ENCODE assay signal across 17 mouse cellular contexts in the genomic region with DNA sequence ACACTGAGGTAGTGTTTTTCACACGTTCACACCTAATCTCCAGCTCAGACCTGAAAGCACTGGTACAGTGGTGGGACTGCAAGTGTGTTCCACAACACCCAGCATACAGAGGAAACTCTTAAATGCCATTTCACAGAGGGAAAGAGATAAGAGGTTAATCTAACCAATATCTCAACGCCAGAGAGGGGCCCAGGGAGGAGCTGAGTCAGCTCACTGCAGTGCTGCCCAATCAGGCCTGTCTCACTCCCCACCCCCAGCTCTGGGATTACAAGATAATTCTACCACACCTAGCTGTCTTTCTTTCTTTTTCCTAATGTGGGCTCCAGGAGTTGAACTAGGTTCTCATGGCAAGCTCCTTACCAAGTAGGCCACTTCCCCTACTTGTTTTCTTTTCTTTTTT. TPM values are rescaled to one million over a fixed set of nuclear protein-coding genes. Genes with fewer than 3 reads are reported as not detected.
DNase-seq lines count a peak whose midpoint lies in the region; ATAC-seq lines count a peak whose summit lies in the region.
"Had no signal": no experiment of that assay in that cellular context is flagged by ENCODE, and none has a peak within 500 bp of the region (broad histone marks: within the 10 kb centered on the region; RNA-seq: fewer than 3 reads in every experiment).

No protein-coding gene starts in this region.

- H3K27ac ChIP-seq in heart, embryonic 13.5 days (replicated peaks), result 0 out of 2 replicates have a peak overlapping the region, but pooled peaks have one; percentile 1
- peak overlapping the region; percentile 86 for H3K27ac ChIP-seq in liver, embryonic 11.5 days (ENCODE audit: low read depth, low read length)
- H3K27ac ChIP-seq in forebrain, embryonic 12.5 days, result no peak overlapping the region
- H3K27ac ChIP-seq: limb, embryonic 15.5 days had no signal

- peaks cover 18% of the 10 kb centered on the region for H3K36me3 ChIP-seq in heart, embryonic 13.5 days
- H3K36me3 ChIP-seq in liver, embryonic 11.5 days (ENCODE audit: control insufficient read depth, insufficient read depth, low read length), result peaks cover 16% of the 10 kb centered on the region
- peaks cover 18% of the 10 kb centered on the region for H3K36me3 ChIP-seq in megakaryocyte, embryonic 14.5 days (replicated peaks; ENCODE audit: low read length)
- peaks cover 15% of the 10 kb centered on the region for H3K36me3 ChIP-seq in forebrain, embryonic 12.5 days (replicated peaks)

- H3K4me3 ChIP-seq in heart, embryonic 13.5 days, result no peak overlapping the region
- no peak overlapping the region for H3K4me3 ChIP-seq in liver, embryonic 11.5 days (ENCODE audit: low read depth, low read length)
- H3K4me3 ChIP-seq in megakaryocyte, embryonic 14.5 days (replicated peaks), result peak overlapping the region; percentile 6
- H3K4me3 ChIP-seq in forebrain, embryonic 12.5 days (replicated peaks), result no peak overlapping the region
- H3K4me3 ChIP-seq: limb, embryonic 15.5 days; myocyte had no signal

- no peaks in the 10 kb centered on the region for H3K27me3 ChIP-seq in heart, embryonic 13.5 days (replicated peaks)
- no peaks in the 10 kb centered on the region for H3K27me3 ChIP-seq in liver, embryonic 11.5 days (replicated peaks; ENCODE audit: control insufficient read depth, insufficient read depth, low read length)
- H3K27me3 ChIP-seq in megakaryocyte, embryonic 14.5 days (replicated peaks), result peaks cover 2% of the 10 kb centered on the region
- H3K27me3 ChIP-seq in forebrain, embryonic 12.5 days, result 0 out of 2 replicates have a peak, but pooled peaks cover 3% of the 10 kb centered on the region
- H3K27me3 ChIP-seq: limb, embryonic 15.5 days had no signal

- H3K4me1 ChIP-seq in heart, embryonic 13.5 days, result peaks cover 22% of the 10 kb centered on the region
- H3K4me1 ChIP-seq in liver, embryonic 11.5 days (replicated peaks; ENCODE audit: control insufficient read depth, insufficient read depth, low read length), result peaks cover 22% of the 10 kb centered on the region
- peaks cover 76% of the 10 kb centered on the region for H3K4me1 ChIP-seq in megakaryocyte, embryonic 14.5 days
- H3K4me1 ChIP-seq in forebrain, embryonic 12.5 days, result peaks cover 21% of the 10 kb centered on the region

- no peak for DNase-seq in heart, adult 8-10 months (ENCODE audit: low spot score)
- peak; percentile 65 for DNase-seq in c-Kit-positive CD71-positive TER-119-positive erythroid progenitor cells, embryonic 14.5 days (ENCODE audit: low spot score)
- DNase-seq in liver, embryonic 11.5 days (ENCODE audit: low spot score), result no peak
- no peak for DNase-seq in gastrocnemius, postnatal 4 days (ENCODE audit: low spot score in 2 of 2)
- no peak for DNase-seq in layer of hippocampus, adult 11-12 months (ENCODE audit: low spot score)
- DNase-seq: cerebellum, adult 11 months; cerebellum, postnatal 25 days; gastrocnemius, postnatal 14 days; kidney, adult 9 months; layer of hippocampus, postnatal 36 days; midbrain, embryonic 14.5 days had no signal

- no peaks in the 10 kb centered on the region for H3K9me3 ChIP-seq in heart, embryonic 13.5 days
- 0 out of 2 replicates have a peak, but pooled peaks cover 2% of the 10 kb centered on the region for H3K9me3 ChIP-seq in liver, embryonic 11.5 days (ENCODE audit: control insufficient read depth, low read length)
- no peaks in the 10 kb centered on the region for H3K9me3 ChIP-seq in megakaryocyte, embryonic 14.5 days
- H3K9me3 ChIP-seq in forebrain, embryonic 12.5 days, result no peaks in the 10 kb centered on the region
- H3K9me3 ChIP-seq: limb, embryonic 15.5 days had no signal

- WGBS in heart, embryonic 13.5 days, result 22% methylated on average over 2 of the region's 2 CpGs
- WGBS in liver, embryonic 11.5 days, result 38% methylated on average over 2 of the region's 2 CpGs
- 76% methylated on average over 2 of the region's 2 CpGs for WGBS in forebrain, embryonic 12.5 days

- H3K9ac ChIP-seq in heart, embryonic 13.5 days, result 0 out of 2 replicates have a peak overlapping the region, but pooled peaks have one; percentile 37
- no peak overlapping the region for H3K9ac ChIP-seq in liver, embryonic 11.5 days (ENCODE audit: low read depth, low read length)
- H3K9ac ChIP-seq in forebrain, embryonic 12.5 days, result no peak overlapping the region
- H3K9ac ChIP-seq: limb, embryonic 15.5 days had no signal

- no peak for ATAC-seq in heart, embryonic 13.5 days (ENCODE audit: extremely low read depth, insufficient number of reproducible peaks, low FRiP score, low TSS enrichment)
- peak; percentile 75 for ATAC-seq in liver, embryonic 11.5 days (replicated peaks; ENCODE audit: low FRiP score)
- no peak for ATAC-seq in forebrain, embryonic 12.5 days (ENCODE audit: low FRiP score)
- ATAC-seq: inflammation-experienced regulatory T-cells, adult 6 months had no signal

- H3K4me2 ChIP-seq in heart, embryonic 13.5 days, result peak overlapping the region; percentile 14; the same call in 1 of the 2 replicates
- H3K4me2 ChIP-seq in liver, embryonic 11.5 days, result 0 out of 2 replicates have a peak overlapping the region, but pooled peaks have one; percentile 2
- no peak overlapping the region for H3K4me2 ChIP-seq in forebrain, embryonic 12.5 days
- H3K4me2 ChIP-seq: limb, embryonic 15.5 days had no signal

RNA-seq across cellular contexts. Expression of a gene that starts 2.3 kb away (rescaled TPM):
- polyA plus RNA-seq in heart, embryonic 13.5 days (2015; fragmentation: Nextera tagmentation; extraction: Ambion mirVana), result 425 and 468 TPM in 2 replicates
- total RNA-seq in heart, adult 8-10 months (2022), result 100 to 1,000 TPM; 266 to 316 (median 288) TPM
- polyA plus RNA-seq in liver, embryonic 11.5 days (2014; fragmentation: Nextera tagmentation; extraction: Ambion mirVana), result 1,178 and 1,306 TPM in 2 replicates
- polyA plus RNA-seq in megakaryocyte, embryonic 14.5 days (2012; ENCODE audit: insufficient read depth, low replicate concordance), result 714 and 1,504 TPM in 2 replicates
- 610 and 612 TPM in 2 replicates for polyA plus RNA-seq in forebrain, embryonic 12.5 days (2016; fragmentation: Nextera tagmentation; extraction: Ambion mirVana)
- 100 to 1,000 TPM; 689 to 696 TPM for total RNA-seq in gastrocnemius, postnatal 4 days (2021)

RNA-seq across cellular contexts. Expression of a gene that starts 29.3 kb away (rescaled TPM):
- polyA plus RNA-seq in heart, embryonic 13.5 days (2015; fragmentation: Nextera tagmentation; extraction: Ambion mirVana), result 0.40 and 0.55 TPM in 2 replicates
- total RNA-seq in heart, adult 8-10 months (2022), result not detected
- polyA plus RNA-seq in liver, embryonic 11.5 days (2014; fragmentation: Nextera tagmentation; extraction: Ambion mirVana), result 0.12 and 0.22 TPM in 2 replicates
- not detected in 2 replicates for polyA plus RNA-seq in megakaryocyte, embryonic 14.5 days (2012; ENCODE audit: insufficient read depth, low replicate concordance)
- polyA plus RNA-seq in forebrain, embryonic 12.5 days (2016; fragmentation: Nextera tagmentation; extraction: Ambion mirVana), result 0.23 and 0.36 TPM in 2 replicates
- not detected for total RNA-seq in gastrocnemius, postnatal 4 days (2021)
- total RNA-seq: gastrocnemius, postnatal 14 days had no signal
